Mouse (Mus musculus) hindbrain, embryonic 15.5 days (tissue): ENCODE results near the gene Cyba. TPM values are rescaled to one million over a fixed set of nuclear protein-coding genes. Genes with fewer than 3 reads are reported as not detected.

Experiments
- ATAC-seq: fragments of 200-750 bp; cut with Nextera tagmentation; 2 replicates; pipeline ENCODE4 v1.8.0; 2017; ENCODE audit warnings: low read depth, moderate number of reproducible peaks, moderate TSS enrichment; ENCODE audit not compliant: low FRiP score
- H3K27ac ChIP-seq: fragments of 300-500 bp; sonication (generic); replicated peaks from 2 replicates; pipeline ENCODE4 v1.5.1; 2015; ENCODE audit warnings: mild to moderate bottlenecking, inconsistent platforms
- H3K27me3 ChIP-seq: fragments of 300-500 bp; sonication (generic); 2 replicates; pipeline ENCODE4 v1.6.1; 2015; ENCODE audit warnings: control low read depth, inconsistent platforms
- H3K36me3 ChIP-seq: fragments of 300-500 bp; sonication (generic); 2 replicates; pipeline ENCODE4 v1.6.1; 2015; ENCODE audit warnings: control low read depth, inconsistent platforms
- H3K4me1 ChIP-seq: fragments of 300-500 bp; sonication (generic); replicated peaks from 2 replicates; pipeline ENCODE4 v1.6.1; 2015; ENCODE audit warnings: control low read depth, inconsistent platforms
- H3K4me2 ChIP-seq: fragments of 300-500 bp; sonication (generic); 2 replicates; pipeline ENCODE4 v1.6.1; 2015; ENCODE audit warnings: moderate library complexity, mild to moderate bottlenecking, inconsistent platforms
- H3K4me3 ChIP-seq: fragments of 300-500 bp; sonication (generic); 2 replicates; pipeline ENCODE4 v1.5.1; 2015; ENCODE audit warnings: mild to moderate bottlenecking, inconsistent platforms
- H3K9ac ChIP-seq: fragments of 300-500 bp; sonication (generic); 2 replicates; pipeline ENCODE4 v1.6.1; 2015; ENCODE audit warnings: inconsistent platforms
- H3K9me3 ChIP-seq: fragments of 300-500 bp; sonication (generic); 2 replicates; pipeline ENCODE4 v1.6.1; 2016; ENCODE audit warnings: control low read depth, inconsistent platforms
- WGBS: fragments of 180-500 bp; shearing (Covaris S2); methylation state at CpG from one replicate; pipeline ENCODE4 v1.1.7; 2015; 5-methylcytosine and 5-hydroxymethylcytosine counted together
- polyA plus RNA-seq: library from polyadenylated mRNA; unstranded; fragments of >200 nt; fragmentation: Nextera tagmentation; extraction: Ambion mirVana; gene quantifications from 2 replicates; pipeline ENCODE4 v1.2.1, GENCODE M21; 2015

Cyba gene
- polyA plus RNA-seq: 39.1 and 46.0 TPM in 2 replicates

GRCm38 (mm10) chr8:122432443-122433268, at the start of gene Cyba:
Gene Cyba, minus strand, starts transcription at chr8:122432930.
- peak; percentile 76; the same call in 1 of the 2 replicates for ATAC-seq
- H3K9ac ChIP-seq: peak within 1 kb of the TSS; percentile 32; the same call in 1 of the 2 replicates
- WGBS: 6% methylated on average over 45 of the region's 45 CpGs
- 0 out of 2 replicates have a peak, but pooled peaks cover 2% of the 10 kb centered on the region for H3K27me3 ChIP-seq
- H3K4me3 ChIP-seq: peak within 1 kb of the TSS; percentile 29
- peak within 1 kb of the TSS; percentile 58 for H3K4me2 ChIP-seq
- H3K4me1 ChIP-seq: peaks cover 13% of the 10 kb centered on the region
- H3K27ac ChIP-seq: 0 out of 2 replicates have a peak within 1 kb of the TSS, but pooled peaks have one; percentile 36
- peaks cover 40% of the 10 kb centered on the region for H3K36me3 ChIP-seq
- H3K9me3 ChIP-seq: no peaks in the 10 kb centered on the region

GRCm38 (mm10) chr8:122482448-122482847, 49.7 kb upstream of the Cyba start:
- ATAC-seq: no peak
- H3K27ac ChIP-seq: no peak overlapping the region

GRCm38 (mm10) chr8:122475580-122476320, 43.0 kb upstream of the Cyba start, which contains the start of the genes Rnf166 and Ctu2:
Gene Rnf166, minus strand, starts transcription at chr8:122476064.
Gene Ctu2, plus strand, starts transcription at chr8:122476143.
- Histone ChIP-seq H3K36me3 (peaks cover 35% of the 10 kb centered on the region), H3K27ac (peak within 1 kb of the TSS; percentile 89), H3K9me3 (no peaks in the 10 kb centered on the region), H3K4me1 (peaks cover 28% of the 10 kb centered on the region), H3K27me3 (no peaks in the 10 kb centered on the region), H3K9ac (peak within 1 kb of the TSS; percentile 94), H3K4me2 (peak within 1 kb of the TSS; percentile 97), H3K4me3 (peak within 1 kb of the TSS; percentile 80)
- ATAC-seq: peak; percentile 94
- WGBS: under 1% methylated on average over 79 of the region's 103 CpGs

More at GRCm38 (mm10) chr8:122482448-122482847, 49.7 kb upstream of the Cyba start:
- no peaks in the 10 kb centered on the region for H3K9me3 ChIP-seq
- no peak overlapping the region for H3K4me3 ChIP-seq
- H3K36me3 ChIP-seq: peaks cover 63% of the 10 kb centered on the region
- H3K9ac ChIP-seq: no peak overlapping the region
- H3K4me1 ChIP-seq: peaks cover under 1% of the 10 kb centered on the region
- H3K4me2 ChIP-seq: no peak overlapping the region
- no peaks in the 10 kb centered on the region for H3K27me3 ChIP-seq
- WGBS: 97% methylated on average over 8 of the region's 8 CpGs

- peaks cover 28% of the 10 kb centered on the region for H3K4me1 ChIP-seq
- H3K27ac ChIP-seq: peak overlapping the region; percentile 89
- no peaks in the 10 kb centered on the region for H3K27me3 ChIP-seq
- no peaks in the 10 kb centered on the region for H3K9me3 ChIP-seq
- 12% methylated on average over 16 of the region's 16 CpGs for WGBS
- peak overlapping the region; percentile 97 for H3K4me2 ChIP-seq
- H3K36me3 ChIP-seq: peaks cover 34% of the 10 kb centered on the region
- no peak for ATAC-seq
- H3K4me3 ChIP-seq: peak overlapping the region; percentile 80
- H3K9ac ChIP-seq: peak overlapping the region; percentile 94
These were observed 42.3 kb upstream of the Cyba start for GRCm38 (mm10) chr8:122474951-122475560.

GRCm38 (mm10) chr8:122473911-122474421, 41.2 kb upstream of the Cyba start:
- 95% methylated on average over 8 of the region's 8 CpGs for WGBS
- H3K9me3 ChIP-seq: no peaks in the 10 kb centered on the region

GRCm38 (mm10) chr8:122470691-122471090, 38.0 kb upstream of the Cyba start:
- no peak overlapping the region for H3K9ac ChIP-seq
- H3K9me3 ChIP-seq: no peaks in the 10 kb centered on the region
- no peaks in the 10 kb centered on the region for H3K27me3 ChIP-seq
- peaks cover 17% of the 10 kb centered on the region for H3K4me1 ChIP-seq
- 84% methylated on average over 5 of the region's 5 CpGs for WGBS
- no peak for ATAC-seq
- no peak overlapping the region for H3K27ac ChIP-seq
- H3K36me3 ChIP-seq: peaks cover 31% of the 10 kb centered on the region
- no peak overlapping the region for H3K4me3 ChIP-seq
- H3K4me2 ChIP-seq: no peak overlapping the region

More at GRCm38 (mm10) chr8:122473911-122474421, 41.2 kb upstream of the Cyba start:
- Histone ChIP-seq H3K4me1 (peaks cover 28% of the 10 kb centered on the region), H3K9ac (no peak overlapping the region), H3K27me3 (no peaks in the 10 kb centered on the region), H3K36me3 (peaks cover 23% of the 10 kb centered on the region), H3K4me2 (no peak overlapping the region), H3K4me3 (no peak overlapping the region), H3K27ac (no peak overlapping the region)
- ATAC-seq: no peak

GRCm38 (mm10) chr8:122469965-122470364, 37.2 kb upstream of the Cyba start:
- H3K36me3 ChIP-seq: peaks cover 31% of the 10 kb centered on the region
- no peak for ATAC-seq
- WGBS: 87% methylated on average over 10 of the region's 10 CpGs

GRCm38 (mm10) chr8:122469407-122469806, 36.7 kb upstream of the Cyba start:
- 88% methylated on average over 6 of the region's 6 CpGs for WGBS
- H3K27ac ChIP-seq: no peak overlapping the region
- peaks cover 8% of the 10 kb centered on the region for H3K4me1 ChIP-seq
- ATAC-seq: no peak
- no peaks in the 10 kb centered on the region for H3K9me3 ChIP-seq
- H3K4me2 ChIP-seq: no peak overlapping the region
- no peak overlapping the region for H3K4me3 ChIP-seq
- H3K9ac ChIP-seq: no peak overlapping the region
- peaks cover 31% of the 10 kb centered on the region for H3K36me3 ChIP-seq
- no peaks in the 10 kb centered on the region for H3K27me3 ChIP-seq

More at GRCm38 (mm10) chr8:122469965-122470364, 37.2 kb upstream of the Cyba start:
- Histone ChIP-seq H3K27ac (no peak overlapping the region), H3K4me1 (peaks cover 14% of the 10 kb centered on the region), H3K27me3 (no peaks in the 10 kb centered on the region), H3K4me2 (no peak overlapping the region), H3K9ac (no peak overlapping the region), H3K9me3 (no peaks in the 10 kb centered on the region), H3K4me3 (no peak overlapping the region)

- H3K4me1 ChIP-seq: no peaks in the 10 kb centered on the region
- H3K27ac ChIP-seq: no peak overlapping the region
- WGBS: 88% methylated on average over 13 of the region's 13 CpGs
- no peak overlapping the region for H3K4me3 ChIP-seq
- H3K27me3 ChIP-seq: 0 out of 2 replicates have a peak, but pooled peaks cover 3% of the 10 kb centered on the region
- peaks cover 27% of the 10 kb centered on the region for H3K36me3 ChIP-seq
- no peaks in the 10 kb centered on the region for H3K9me3 ChIP-seq
- no peak for ATAC-seq
- H3K9ac ChIP-seq: no peak overlapping the region
- H3K4me2 ChIP-seq: no peak overlapping the region
These were observed 35.1 kb upstream of the Cyba start for GRCm38 (mm10) chr8:122467816-122468215.

GRCm38 (mm10) chr8:122464985-122465384, 32.3 kb upstream of the Cyba start:
- Histone ChIP-seq H3K27me3 (peaks cover 28% of the 10 kb centered on the region), H3K4me1 (peaks cover 11% of the 10 kb centered on the region), H3K9ac (no peak overlapping the region), H3K27ac (no peak overlapping the region), H3K9me3 (no peaks in the 10 kb centered on the region), H3K4me3 (no peak overlapping the region), H3K4me2 (no peak overlapping the region), H3K36me3 (peaks cover 23% of the 10 kb centered on the region)
- WGBS: 73% methylated on average over 7 of the region's 7 CpGs
- ATAC-seq: no peak
